Mouse (Mus musculus) forebrain, embryonic 13.5 days (tissue): Measurements from ENCODE around the gene Lcn9. TPM values are rescaled to one million over a fixed set of nuclear protein-coding genes. Genes with fewer than 3 reads are reported as not detected.

Source experiments
- ATAC-seq: fragments of 200-750 bp; cut with Nextera tagmentation; 2 replicates; pipeline ENCODE4 v1.8.0; 2017
- H3K27ac ChIP-seq: fragments of 300-500 bp; sonication (generic); 2 replicates; pipeline ENCODE4 v1.5.1; 2015; ENCODE audit warnings: inconsistent platforms, mild to moderate bottlenecking, moderate library complexity
- H3K27me3 ChIP-seq: fragments of 300-500 bp; sonication (generic); 2 replicates; pipeline ENCODE4 v1.6.1; 2015; ENCODE audit warnings: mild to moderate bottlenecking, inconsistent platforms
- H3K36me3 ChIP-seq: fragments of 300-500 bp; sonication (generic); 2 replicates; pipeline ENCODE4 v1.6.1; 2015; ENCODE audit warnings: mild to moderate bottlenecking, inconsistent platforms; ENCODE audit not compliant: poor library complexity, severe bottlenecking
- H3K4me1 ChIP-seq: fragments of 300-500 bp; sonication (generic); 2 replicates; pipeline ENCODE4 v1.6.1; 2015; ENCODE audit warnings: inconsistent platforms
- H3K4me2 ChIP-seq: fragments of 300-500 bp; sonication (generic); 2 replicates; pipeline ENCODE4 v1.6.1; 2015; ENCODE audit warnings: inconsistent platforms, mild to moderate bottlenecking, moderate library complexity
- H3K4me3 ChIP-seq: fragments of 300-500 bp; sonication (generic); 2 replicates; pipeline ENCODE4 v1.5.1; 2015; ENCODE audit warnings: mild to moderate bottlenecking, inconsistent platforms
- H3K9ac ChIP-seq: fragments of 300-500 bp; sonication (generic); 2 replicates; pipeline ENCODE4 v1.6.1; 2015; ENCODE audit warnings: mild to moderate bottlenecking, inconsistent platforms
- H3K9me3 ChIP-seq: fragments of 300-500 bp; sonication (generic); replicated peaks from 2 replicates; pipeline ENCODE4 v1.6.1; 2016; ENCODE audit warnings: inconsistent platforms
- WGBS: fragments of 180-500 bp; shearing (Covaris S2); methylation state at CpG from one replicate; pipeline ENCODE4 v1.1.7; 2015; 5-methylcytosine and 5-hydroxymethylcytosine counted together
- polyA plus RNA-seq: library from polyadenylated mRNA; unstranded; fragments of >200 nt; fragmentation: Nextera tagmentation; extraction: Ambion mirVana; gene quantifications from 2 replicates; pipeline ENCODE4 v1.2.1, GENCODE M21; 2015

The Lcn9 gene
- polyA plus RNA-seq, 1 experiment from 2014 or later = not detected

- H3K27me3 ChIP-seq = no peaks in the 10 kb centered on the region
- no peaks in the 10 kb centered on the region for H3K36me3 ChIP-seq
- no peaks in the 10 kb centered on the region for H3K9me3 ChIP-seq
- no peaks in the 10 kb centered on the region for H3K4me1 ChIP-seq
- 80% methylated on average over 5 of the region's 5 CpGs for WGBS
- ATAC-seq = no peak
- no peak overlapping the region for H3K4me3 ChIP-seq
- H3K9ac ChIP-seq = no peak overlapping the region
- no peak overlapping the region for H3K27ac ChIP-seq
- H3K4me2 ChIP-seq = no peak overlapping the region
These were observed 31.0 kb downstream of the Lcn9 start for GRCm38 (mm10) chr2:25853998-25854397.

- peaks cover 13% of the 10 kb centered on the region for H3K27me3 ChIP-seq
- no peaks in the 10 kb centered on the region for H3K36me3 ChIP-seq
- no peak overlapping the region for H3K9ac ChIP-seq
- no peak overlapping the region for H3K4me3 ChIP-seq
- no peaks in the 10 kb centered on the region for H3K9me3 ChIP-seq
- no peak overlapping the region for H3K27ac ChIP-seq
- 91% methylated on average over 3 of the region's 3 CpGs for WGBS
- H3K4me2 ChIP-seq = no peak overlapping the region
- H3K4me1 ChIP-seq = peaks cover 14% of the 10 kb centered on the region
- ATAC-seq = no peak
These were observed 36.9 kb downstream of the Lcn9 start for GRCm38 (mm10) chr2:25859891-25860290.

- no peaks in the 10 kb centered on the region for H3K36me3 ChIP-seq
- H3K9ac ChIP-seq = no peak overlapping the region
- H3K4me3 ChIP-seq = no peak overlapping the region
- H3K27me3 ChIP-seq = peaks cover 28% of the 10 kb centered on the region
- H3K4me1 ChIP-seq = peaks cover 18% of the 10 kb centered on the region
- WGBS = 81% methylated on average over 2 of the region's 2 CpGs
- H3K27ac ChIP-seq = no peak overlapping the region
- H3K4me2 ChIP-seq = no peak overlapping the region
- ATAC-seq = no peak
- no peaks in the 10 kb centered on the region for H3K9me3 ChIP-seq
These were observed 39.1 kb downstream of the Lcn9 start for GRCm38 (mm10) chr2:25862038-25862437.

GRCm38 (mm10) chr2:25862696-25863270 is 39.8 kb downstream of the Lcn9 start:
- H3K27ac ChIP-seq = no peak overlapping the region
- H3K9me3 ChIP-seq = no peaks in the 10 kb centered on the region
- no peak for ATAC-seq
- 55% methylated on average over 5 of the region's 5 CpGs for whole genome bisulfite sequencing
- H3K4me3 ChIP-seq = peak overlapping the region; percentile 60
- H3K36me3 ChIP-seq = no peaks in the 10 kb centered on the region
- peak overlapping the region; percentile 99 for H3K4me2 ChIP-seq
- H3K27me3 ChIP-seq = peaks cover 28% of the 10 kb centered on the region
- H3K4me1 ChIP-seq = peaks cover 18% of the 10 kb centered on the region
- H3K9ac ChIP-seq = no peak overlapping the region

GRCm38 (mm10) chr2:25863337-25864131 is 40.6 kb downstream of the Lcn9 start, which contains the start of gene Kcnt1:
Kcnt1 (plus strand) TSS chr2:25863734.
- peak within 1 kb of the TSS; percentile 60 for H3K4me3 ChIP-seq
- no peaks in the 10 kb centered on the region for H3K9me3 ChIP-seq
- peak within 1 kb of the TSS; percentile 62 for H3K9ac ChIP-seq
- H3K4me2 ChIP-seq = peak within 1 kb of the TSS; percentile 99
- ATAC-seq = peak; percentile 38; the same call in 1 of the 2 replicates
- no peak within 1 kb of the TSS for H3K27ac ChIP-seq
- peaks cover 18% of the 10 kb centered on the region for H3K4me1 ChIP-seq
- H3K36me3 ChIP-seq = no peaks in the 10 kb centered on the region
- peaks cover 30% of the 10 kb centered on the region for H3K27me3 ChIP-seq
- WGBS = under 1% methylated on average over 25 of the region's 53 CpGs

DNA sequence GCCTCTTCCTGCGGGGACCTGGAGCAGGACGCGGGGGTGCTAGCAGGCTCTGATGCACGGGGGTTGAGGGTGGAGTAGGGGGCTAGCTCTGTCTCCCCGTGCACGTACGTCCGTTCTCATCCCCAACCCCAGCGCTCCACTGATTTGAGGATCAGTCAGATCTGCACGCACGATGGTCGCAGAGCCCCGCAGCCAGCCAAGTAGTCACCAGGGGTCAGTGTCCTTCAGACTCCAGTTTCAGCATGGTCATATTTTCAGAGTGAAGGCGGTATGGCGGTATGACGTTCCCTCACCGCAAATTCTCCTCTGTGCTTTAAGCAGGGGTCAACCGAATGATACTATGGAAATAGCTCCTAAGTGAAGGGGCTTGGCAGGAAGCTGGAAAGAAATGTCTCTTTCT is 41.3 kb downstream of the Lcn9 start:
- no peaks in the 10 kb centered on the region for H3K9me3 ChIP-seq
- H3K4me3 ChIP-seq = peak overlapping the region; percentile 60
- H3K36me3 ChIP-seq = no peaks in the 10 kb centered on the region
- no peak overlapping the region for H3K27ac ChIP-seq
- 7% methylated on average over 18 of the region's 18 CpGs for WGBS
- peak overlapping the region; percentile 99 for H3K4me2 ChIP-seq
- peaks cover 30% of the 10 kb centered on the region for H3K27me3 ChIP-seq
- H3K4me1 ChIP-seq = peaks cover 18% of the 10 kb centered on the region
- H3K9ac ChIP-seq = peak overlapping the region; percentile 62
- no peak for ATAC-seq

DNA sequence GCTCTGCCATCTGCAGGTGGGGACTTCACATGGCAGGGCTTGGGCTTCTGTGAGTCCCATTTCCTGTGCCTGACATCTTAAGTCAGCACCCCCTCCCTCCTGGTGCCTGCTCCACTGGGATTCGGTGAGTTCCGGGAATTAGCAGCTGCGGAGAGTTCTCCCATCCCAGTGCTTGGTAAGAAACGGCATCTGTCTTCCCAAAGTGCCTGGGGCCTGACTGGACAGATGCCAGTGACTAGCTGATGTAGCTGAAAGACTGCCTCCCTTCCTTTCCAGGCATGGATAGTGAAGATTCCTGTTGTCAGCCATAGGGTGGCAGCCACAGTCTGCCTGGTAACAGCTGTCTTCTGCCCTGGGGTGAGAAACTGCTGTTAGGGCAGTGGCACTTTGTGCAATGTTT is 42.5 kb downstream of the Lcn9 start:
- ATAC-seq = peak; percentile 57
- no peaks in the 10 kb centered on the region for H3K36me3 ChIP-seq
- H3K27ac ChIP-seq = no peak overlapping the region
- 19% methylated on average over 4 of the region's 4 CpGs for WGBS
- H3K27me3 ChIP-seq = peaks cover 30% of the 10 kb centered on the region
- H3K4me2 ChIP-seq = no peak overlapping the region
- peaks cover 18% of the 10 kb centered on the region for H3K4me1 ChIP-seq
- H3K9ac ChIP-seq = no peak overlapping the region
- no peaks in the 10 kb centered on the region for H3K9me3 ChIP-seq
- H3K4me3 ChIP-seq = no peak overlapping the region

DNA sequence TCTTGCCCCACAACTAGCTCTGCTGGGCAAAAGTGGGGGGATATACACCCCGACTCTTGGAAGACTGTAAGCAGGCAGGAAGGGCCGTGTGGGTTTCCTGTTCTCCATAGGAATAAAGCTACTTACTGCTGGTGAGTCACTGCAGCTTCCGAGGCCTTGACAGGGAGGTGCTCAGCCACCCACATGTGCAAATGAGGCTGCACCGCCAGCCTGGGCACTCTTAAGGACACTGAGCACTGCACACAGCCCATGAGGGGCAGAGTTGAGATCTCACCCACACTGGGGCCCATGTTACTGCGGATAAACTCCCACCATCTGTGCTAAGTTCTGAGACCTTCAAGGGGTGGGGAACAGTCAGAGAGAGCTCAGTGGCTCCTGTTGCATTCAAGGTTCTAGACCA is 43.7 kb downstream of the Lcn9 start:
- Histone ChIP-seq H3K27ac (no peak overlapping the region), H3K36me3 (no peaks in the 10 kb centered on the region), H3K4me2 (no peak overlapping the region), H3K9ac (no peak overlapping the region), H3K4me1 (peaks cover 18% of the 10 kb centered on the region), H3K4me3 (no peak overlapping the region), H3K9me3 (no peaks in the 10 kb centered on the region), H3K27me3 (peaks cover 30% of the 10 kb centered on the region)
- 56% methylated on average over 5 of the region's 5 CpGs for WGBS
- no peak for ATAC-seq

Other genes starting within 250 kb of the Lcn9 start
- gene Mamdc4, start 248.3 kb upstream of the Lcn9 start, polyA plus RNA-seq = 3.1 and 4.2 TPM in 2 replicates
- 179 and 189 TPM in 2 replicates for gene Phpt1, start 247.9 kb upstream of the Lcn9 start, polyA plus RNA-seq
- gene Ajm1, start 241.4 kb upstream of the Lcn9 start, polyA plus RNA-seq = 2.2 and 3.4 TPM in 2 replicates
- 71.7 and 72.5 TPM in 2 replicates for gene Rabl6, start 214.6 kb upstream of the Lcn9 start, polyA plus RNA-seq
- 0.11 and 0.32 TPM in 2 replicates for gene Ccdc183, start 205.5 kb upstream of the Lcn9 start, polyA plus RNA-seq
- gene Tmem141, start 201.1 kb upstream of the Lcn9 start, polyA plus RNA-seq = 14.3 and 16.2 TPM in 2 replicates
- gene Fcna, start 195.1 kb upstream of the Lcn9 start, polyA plus RNA-seq = 0.92 and 1.2 TPM in 2 replicates
- not detected in 2 replicates for gene Lcn8, start 170.0 kb upstream of the Lcn9 start, polyA plus RNA-seq
- not detected in 2 replicates for gene Lcn5, start 165.2 kb upstream of the Lcn9 start, polyA plus RNA-seq
- not detected in 2 replicates for gene Lcn6, start 146.4 kb upstream of the Lcn9 start, polyA plus RNA-seq
- gene Lcn10, start 140.4 kb upstream of the Lcn9 start, polyA plus RNA-seq = not detected in 2 replicates
- gene Obp2a, start 123.1 kb upstream of the Lcn9 start, polyA plus RNA-seq = not detected in 2 replicates
- 83.3 and 86.8 TPM in 2 replicates for gene Bmyc, start 116.4 kb upstream of the Lcn9 start, polyA plus RNA-seq
- gene Obp2b, start 86.1 kb upstream of the Lcn9 start, polyA plus RNA-seq = not detected in 2 replicates
- not detected in 2 replicates for gene Lcn3, start 57.6 kb upstream of the Lcn9 start, polyA plus RNA-seq
- gene Lcn11, start 46.1 kb upstream of the Lcn9 start, polyA plus RNA-seq = not detected in 2 replicates
- not detected in 2 replicates for gene Gm13539, start 40.9 kb upstream of the Lcn9 start, polyA plus RNA-seq
- gene Glt6d1, start 7.3 kb upstream of the Lcn9 start, polyA plus RNA-seq = not detected in 2 replicates
- gene Sohlh1, start 24.1 kb downstream of the Lcn9 start, polyA plus RNA-seq = not detected in 2 replicates
- 3.2 and 4.5 TPM in 2 replicates for gene Kcnt1, start 40.6 kb downstream of the Lcn9 start, polyA plus RNA-seq
- gene Camsap1, start 160.1 kb downstream of the Lcn9 start, polyA plus RNA-seq = 30.7 and 35.1 TPM in 2 replicates
- 83.8 and 89.3 TPM in 2 replicates for gene Ubac1, start 198.6 kb downstream of the Lcn9 start, polyA plus RNA-seq